Mouse (Mus musculus) limb, embryonic 10.5 days (tissue): ENCODE measurements around the gene Bmp8b. TPM values are rescaled to one million over a fixed set of nuclear protein-coding genes. Genes with fewer than 3 reads are reported as not detected.
"Not testable (repeated sequence)": the region's sequence is repeated elsewhere in the genome, so short reads cannot be mapped to it uniquely, and the experiment has no call there.

ENCODE experiments used
- DNase-seq: peaks from one replicate; pipeline ENCODE4 v3.0.0-alpha.2; 2017; ENCODE audit warnings: low spot score
- H3K27ac ChIP-seq: fragments of 300-500 bp; sonication (generic); 2 replicates; pipeline ENCODE4 v1.5.1; 2016; ENCODE audit warnings: mild to moderate bottlenecking
- H3K27me3 ChIP-seq: fragments of 300-500 bp; sonication (generic); 2 replicates; pipeline ENCODE4 v1.6.1; 2016; ENCODE audit warnings: low read depth, mild to moderate bottlenecking; ENCODE audit not compliant: poor library complexity, severe bottlenecking
- H3K36me3 ChIP-seq: fragments of 300-500 bp; sonication (generic); 2 replicates; pipeline ENCODE4 v1.6.1; 2016; ENCODE audit warnings: mild to moderate bottlenecking, moderate library complexity
- H3K4me1 ChIP-seq: fragments of 300-500 bp; sonication (generic); 2 replicates; pipeline ENCODE4 v1.6.1; 2016
- H3K4me3 ChIP-seq: fragments of 300-500 bp; sonication (generic); 2 replicates; pipeline ENCODE4 v1.5.1; 2016; ENCODE audit warnings: mild to moderate bottlenecking, moderate library complexity
- H3K9me3 ChIP-seq: fragments of 300-500 bp; sonication (generic); replicated peaks from 2 replicates; pipeline ENCODE4 v1.6.1; 2016; ENCODE audit warnings: mild to moderate bottlenecking
- WGBS: fragments of 180-500 bp; shearing (Covaris S2); methylation state at CpG from one replicate; pipeline ENCODE4 v1.1.7; 2016; 5-methylcytosine and 5-hydroxymethylcytosine counted together
- polyA plus RNA-seq: library from polyadenylated mRNA; unstranded; fragments of >200 nt; fragmentation: Nextera tagmentation; extraction: Ambion mirVana; gene quantifications from 2 replicates; pipeline ENCODE4 v1.2.1, GENCODE M21; 2016

The Bmp8b gene
- polyA plus RNA-seq, 1 experiment from 2014 or later, result 0.29 TPM

- Histone ChIP-seq H3K27ac (no peak overlapping the region), H3K36me3 (no peaks in the 10 kb centered on the region), H3K4me1 (no peaks in the 10 kb centered on the region), H3K4me3 (no peak overlapping the region), H3K27me3 (0 out of 2 replicates have a peak, but pooled peaks cover 4% of the 10 kb centered on the region), H3K9me3 (no peaks in the 10 kb centered on the region)
- no peak for DNase-seq
- WGBS, result 87% methylated on average over 4 of the region's 4 CpGs
Measured at GRCm38 (mm10) chr4:123086381-123086780, 18.6 kb upstream of the Bmp8b start.

- Histone ChIP-seq H3K27ac (no peak overlapping the region), H3K9me3 (no peaks in the 10 kb centered on the region), H3K4me3 (no peak overlapping the region), H3K27me3 (no peaks in the 10 kb centered on the region), H3K36me3 (no peaks in the 10 kb centered on the region), H3K4me1 (peaks cover 6% of the 10 kb centered on the region; the same call in 1 of the 2 replicates)
- no peak for DNase-seq
- 72% methylated on average over 5 of the region's 5 CpGs for WGBS
Measured at GRCm38 (mm10) chr4:123092621-123093020, 12.3 kb upstream of the Bmp8b start.

DNA sequence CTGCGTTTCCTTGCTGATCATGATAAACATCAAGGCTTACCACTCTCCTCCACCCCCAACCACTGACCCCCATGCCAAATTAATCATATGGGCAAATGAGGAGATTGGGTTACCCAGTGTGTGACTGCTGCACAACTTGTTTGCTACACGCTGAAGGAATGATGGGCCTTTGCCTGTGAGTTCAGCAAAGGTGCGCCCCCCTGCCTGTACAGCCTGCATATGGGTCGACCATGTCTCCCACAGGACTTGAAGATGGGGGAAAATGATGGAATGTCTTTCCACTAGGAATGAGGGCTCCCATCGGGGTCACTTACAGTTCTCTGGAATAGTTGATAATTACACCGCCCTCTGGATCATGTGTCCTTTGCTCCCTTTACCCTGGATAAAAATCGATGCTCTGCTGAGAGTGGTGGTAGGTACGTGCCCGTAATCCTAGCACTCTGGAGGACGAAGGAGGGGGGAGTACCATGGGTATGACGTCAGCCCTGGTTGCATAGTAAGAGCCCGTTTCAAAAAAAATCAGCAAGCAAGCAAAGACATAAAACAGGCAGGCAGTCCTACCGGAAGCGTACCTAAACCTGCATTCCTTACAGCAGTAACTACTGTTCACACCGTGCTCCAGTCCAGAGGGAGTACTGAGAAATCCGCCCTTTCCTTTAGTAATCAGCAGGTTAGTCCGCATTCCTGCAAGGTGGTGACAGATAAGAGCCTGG lies 11.7 kb upstream of the Bmp8b start:
- no peaks in the 10 kb centered on the region for H3K27me3 ChIP-seq
- H3K9me3 ChIP-seq, result no peaks in the 10 kb centered on the region
- no peak overlapping the region for H3K27ac ChIP-seq
- H3K36me3 ChIP-seq, result no peaks in the 10 kb centered on the region
- H3K4me3 ChIP-seq, result no peak overlapping the region
- peaks cover 6% of the 10 kb centered on the region; the same call in 1 of the 2 replicates for H3K4me1 ChIP-seq
- 66% methylated on average over 17 of the region's 17 CpGs for WGBS
- no peak for DNase-seq

DNA sequence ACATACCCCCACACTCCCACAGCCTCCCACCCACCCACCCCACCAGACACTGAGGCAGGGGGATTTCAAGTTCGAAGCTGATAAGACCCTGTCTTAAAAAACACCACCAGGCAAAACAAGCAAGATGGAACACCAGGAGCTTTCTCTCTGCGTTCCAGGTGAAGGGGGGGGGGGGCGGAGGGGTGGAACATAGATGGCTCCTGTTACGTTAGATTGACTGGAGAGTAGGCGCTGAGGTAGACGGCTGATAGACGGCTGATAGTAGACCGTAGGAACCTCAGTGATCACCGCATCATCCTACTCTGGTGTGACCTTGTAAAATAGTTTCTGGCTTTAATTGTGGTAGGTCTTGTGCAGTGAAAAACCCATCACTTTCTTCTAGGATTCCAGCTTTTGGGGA lies 11.1 kb upstream of the Bmp8b start:
- H3K9me3 ChIP-seq, result no peaks in the 10 kb centered on the region
- DNase-seq, result no peak
- H3K4me3 ChIP-seq, result no peak overlapping the region
- no peaks in the 10 kb centered on the region for H3K36me3 ChIP-seq
- 61% methylated on average over 9 of the region's 9 CpGs for WGBS
- no peaks in the 10 kb centered on the region for H3K27me3 ChIP-seq
- H3K27ac ChIP-seq, result no peak overlapping the region
- H3K4me1 ChIP-seq, result peaks cover 6% of the 10 kb centered on the region; the same call in 1 of the 2 replicates

DNA sequence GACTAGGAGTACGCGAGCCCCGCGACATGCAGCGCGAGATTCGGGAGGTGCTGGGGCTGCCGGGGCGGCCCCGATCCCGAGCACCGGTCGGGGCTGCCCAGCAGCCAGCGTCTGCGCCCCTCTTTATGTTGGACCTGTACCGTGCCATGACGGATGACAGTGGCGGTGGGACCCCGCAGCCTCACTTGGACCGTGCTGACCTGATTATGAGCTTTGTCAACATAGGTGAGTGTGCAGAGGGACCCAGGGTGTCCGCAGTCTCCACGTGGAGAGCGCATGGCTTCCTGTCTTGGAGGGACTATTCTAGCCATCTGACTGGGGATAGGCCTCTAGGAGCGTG lies 456 bp downstream of the Bmp8b start:
- H3K27ac ChIP-seq, result no peak overlapping the region
- peak overlapping the region; percentile 43 for H3K4me3 ChIP-seq
- peaks cover 10% of the 10 kb centered on the region for H3K4me1 ChIP-seq
- H3K9me3 ChIP-seq, result no peaks in the 10 kb centered on the region
- H3K27me3 ChIP-seq, result peaks cover 67% of the 10 kb centered on the region
- no peak for DNase-seq
- H3K36me3 ChIP-seq, result no peaks in the 10 kb centered on the region
- WGBS, result 22% methylated on average over 24 of the region's 24 CpGs

DNA sequence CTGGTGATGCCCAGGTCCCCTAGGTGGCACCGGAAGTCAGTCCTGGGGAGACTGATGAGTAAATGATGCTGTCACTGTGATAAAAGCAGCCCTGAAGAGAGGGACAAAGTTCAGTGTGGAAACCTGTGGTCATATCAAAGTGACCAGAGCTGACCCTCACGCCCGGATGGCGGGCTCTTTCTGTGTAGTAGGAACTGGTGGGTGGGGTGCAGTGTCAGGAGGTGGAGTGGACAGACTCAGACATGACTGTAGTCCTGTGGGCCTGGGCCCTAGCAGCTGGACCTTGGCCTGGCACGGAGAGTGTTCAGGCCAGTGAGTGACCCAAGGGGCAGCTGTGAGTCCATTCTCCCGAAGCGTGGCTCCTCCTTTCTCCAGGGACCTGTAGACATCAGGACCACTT lies 964 bp downstream of the Bmp8b start:
- DNase-seq, H3K9me3 ChIP-seq, H3K36me3 ChIP-seq, H3K27ac ChIP-seq, H3K4me3 ChIP-seq: not testable (repeated sequence)
- Histone ChIP-seq H3K4me1 (peaks cover 10% of the 10 kb centered on the region), H3K27me3 (peaks cover 67% of the 10 kb centered on the region)
- 76% methylated on average over 7 of the region's 7 CpGs for WGBS

DNA sequence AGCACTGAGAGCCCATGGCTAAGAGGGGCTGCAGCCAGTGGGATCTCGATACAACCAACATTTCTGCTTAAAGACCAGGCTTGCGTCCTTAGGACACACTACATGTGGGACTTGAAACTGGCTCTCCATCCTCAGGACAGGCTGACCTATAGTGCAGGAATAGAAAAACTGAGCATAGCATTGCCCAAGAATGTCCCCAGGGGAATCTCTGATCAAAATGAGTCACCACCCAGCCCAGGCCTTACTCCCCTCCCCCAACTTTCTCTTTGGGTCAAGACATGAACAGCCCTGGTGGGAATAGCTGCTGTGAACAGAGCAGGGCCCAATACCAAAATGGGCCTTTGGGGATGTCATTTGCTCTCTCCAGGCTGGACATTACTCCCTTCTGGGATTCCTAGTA lies 1.9 kb downstream of the Bmp8b start:
- Histone ChIP-seq H3K9me3 (no peaks in the 10 kb centered on the region), H3K4me1 (peaks cover 10% of the 10 kb centered on the region), H3K4me3 (no peak overlapping the region), H3K27ac (no peak overlapping the region), H3K27me3 (peaks cover 67% of the 10 kb centered on the region), H3K36me3 (no peaks in the 10 kb centered on the region)
- DNase-seq, result no peak
- WGBS, result 84% methylated on average over 2 of the region's 2 CpGs

DNA sequence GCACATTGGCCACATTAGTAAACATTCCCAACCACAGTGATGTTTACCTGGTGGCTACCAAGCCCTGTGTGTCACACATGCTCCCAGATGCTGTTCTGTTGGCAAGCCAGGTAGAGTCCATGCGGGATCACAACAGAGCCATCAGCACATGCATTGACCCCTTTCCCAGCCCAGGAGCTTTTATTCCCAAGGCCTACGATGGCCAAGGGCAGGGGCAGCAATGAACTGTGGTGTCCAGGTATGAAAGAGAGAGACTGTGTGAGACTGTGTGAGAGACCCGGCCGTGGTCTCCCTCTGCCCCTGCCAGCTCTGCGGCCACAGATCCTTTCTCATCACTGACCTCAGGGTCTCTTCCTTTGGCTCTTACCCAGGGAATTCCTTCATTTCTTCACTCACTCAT lies 3.1 kb downstream of the Bmp8b start:
- Histone ChIP-seq H3K4me1 (peaks cover 10% of the 10 kb centered on the region), H3K4me3 (no peak overlapping the region), H3K27ac (no peak overlapping the region), H3K36me3 (no peaks in the 10 kb centered on the region), H3K9me3 (no peaks in the 10 kb centered on the region), H3K27me3 (peaks cover 62% of the 10 kb centered on the region)
- DNase-seq, result no peak
- 86% methylated on average over 5 of the region's 5 CpGs for WGBS

DNA sequence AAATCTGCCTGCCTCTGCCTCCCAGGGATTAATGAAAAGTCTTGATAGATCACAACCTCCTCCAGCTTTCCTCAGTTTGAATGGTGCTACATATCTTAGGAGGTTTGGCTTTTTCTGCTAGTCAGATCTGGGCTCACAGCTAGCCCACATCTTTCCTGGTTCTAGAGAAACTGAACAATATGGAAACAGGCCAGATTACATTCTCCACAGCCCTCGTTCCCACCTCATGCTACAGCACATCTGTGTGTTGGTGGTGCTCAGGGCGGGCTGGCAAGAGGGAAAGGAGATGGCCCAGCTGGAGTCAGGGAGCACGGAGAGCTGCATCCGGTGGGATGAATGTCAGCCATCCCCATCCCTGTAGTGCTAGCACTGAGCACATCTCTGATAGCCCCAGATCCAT lies 5.8 kb downstream of the Bmp8b start:
- no peak for DNase-seq
- no peak overlapping the region for H3K27ac ChIP-seq
- 0 out of 2 replicates have a peak, but pooled peaks cover under 1% of the 10 kb centered on the region for H3K4me1 ChIP-seq
- 92% methylated on average over 4 of the region's 4 CpGs for WGBS
- no peaks in the 10 kb centered on the region for H3K36me3 ChIP-seq
- H3K4me3 ChIP-seq, result no peak overlapping the region
- peaks cover 53% of the 10 kb centered on the region for H3K27me3 ChIP-seq
- no peaks in the 10 kb centered on the region for H3K9me3 ChIP-seq

DNA sequence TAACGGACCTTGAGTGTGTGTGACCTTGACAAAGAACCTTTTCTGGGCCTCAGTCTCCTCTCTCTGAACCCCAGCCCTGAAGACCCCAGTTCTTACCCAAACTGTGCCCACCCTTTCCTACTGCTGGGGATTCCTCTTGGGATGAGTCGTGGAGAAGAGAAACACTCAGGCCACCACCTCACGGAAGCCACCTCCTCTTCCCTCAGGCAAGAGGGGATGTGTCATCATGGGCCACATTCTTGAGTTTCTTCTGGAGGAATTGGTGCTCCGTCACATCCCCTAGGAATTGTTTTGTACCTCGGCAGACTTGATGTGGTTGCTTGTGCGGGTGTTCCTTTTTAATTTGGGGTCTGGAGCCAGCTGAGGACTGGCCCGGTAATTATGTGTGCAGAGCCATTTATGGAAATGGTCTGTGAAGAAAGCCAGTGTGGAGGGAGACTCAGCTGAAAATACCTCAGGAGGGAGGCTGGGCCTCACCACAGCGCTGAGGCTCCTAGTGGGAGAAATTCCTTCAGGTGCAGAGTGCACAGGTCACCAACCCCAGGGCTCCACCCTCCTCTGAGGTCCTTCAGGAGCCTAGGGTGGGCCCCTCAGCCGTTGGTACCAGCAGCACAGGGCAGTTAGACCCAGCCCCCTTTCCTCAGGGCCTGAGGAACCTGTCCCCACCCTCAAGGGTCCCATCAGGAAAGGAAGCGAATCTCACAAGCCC lies 6.5 kb downstream of the Bmp8b start:
- WGBS, result 86% methylated on average over 10 of the region's 10 CpGs
- H3K4me1 ChIP-seq, H3K27ac ChIP-seq, H3K4me3 ChIP-seq, DNase-seq, H3K9me3 ChIP-seq, H3K36me3 ChIP-seq: not testable (repeated sequence)
- H3K27me3 ChIP-seq, result peaks cover 52% of the 10 kb centered on the region

DNA sequence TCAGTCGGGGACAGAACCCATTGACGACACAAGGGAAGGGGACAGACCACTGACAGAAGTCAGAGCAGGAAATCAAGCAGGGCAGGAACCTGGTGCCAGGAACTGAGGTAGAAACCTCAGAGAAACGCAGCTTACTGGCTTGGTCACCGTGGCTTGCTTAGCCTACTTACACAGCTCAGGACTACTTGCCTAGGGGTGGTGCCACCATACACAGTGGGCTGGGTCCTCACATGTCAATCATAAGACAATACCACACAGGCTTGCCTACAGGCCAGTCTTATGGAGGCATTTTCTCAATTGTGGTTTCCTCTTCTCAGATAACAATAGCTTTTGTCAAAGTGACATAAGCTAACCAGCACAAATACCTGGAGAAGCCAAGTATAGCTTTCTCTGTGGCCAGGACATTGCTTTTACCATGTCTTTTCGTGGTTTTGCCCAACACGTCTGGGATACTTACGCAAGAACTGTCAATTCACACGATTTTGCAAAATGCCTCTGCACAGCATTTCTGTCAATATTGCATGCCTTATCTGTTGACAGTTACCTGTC lies 7.3 kb downstream of the Bmp8b start:
- Histone ChIP-seq H3K27me3 (peaks cover 50% of the 10 kb centered on the region), H3K27ac (no peak overlapping the region), H3K9me3 (no peaks in the 10 kb centered on the region), H3K4me1 (peaks cover 5% of the 10 kb centered on the region), H3K36me3 (no peaks in the 10 kb centered on the region), H3K4me3 (no peak overlapping the region)
- DNase-seq, result no peak
- 83% methylated on average over 8 of the region's 8 CpGs for WGBS

GRCm38 (mm10) chr4:123114651-123115050 lies 9.7 kb downstream of the Bmp8b start:
- H3K4me1 ChIP-seq, H3K27ac ChIP-seq, H3K36me3 ChIP-seq, DNase-seq, H3K9me3 ChIP-seq, H3K4me3 ChIP-seq: not testable (repeated sequence)
- WGBS, result 91% methylated on average over 4 of the region's 4 CpGs
- H3K27me3 ChIP-seq, result peaks cover 40% of the 10 kb centered on the region

GRCm38 (mm10) chr4:123116011-123116410 lies 11.0 kb downstream of the Bmp8b start, which contains the start of gene Oxct2b:
Oxct2b (plus strand) TSS chr4:123116266.
- peak; percentile 63 for DNase-seq

More at GRCm38 (mm10) chr4:123116011-123116410, 11.0 kb downstream of the Bmp8b start, which contains the start of gene Oxct2b:
- no peaks in the 10 kb centered on the region for H3K36me3 ChIP-seq
- peak within 1 kb of the TSS; percentile 44 for H3K4me3 ChIP-seq
- H3K4me1 ChIP-seq, result peaks cover 5% of the 10 kb centered on the region
- 6% methylated on average over 22 of the region's 22 CpGs for WGBS
- peak within 1 kb of the TSS; percentile 44; the same call in 1 of the 2 replicates for H3K27ac ChIP-seq
- H3K27me3 ChIP-seq, result peaks cover 40% of the 10 kb centered on the region
- no peaks in the 10 kb centered on the region for H3K9me3 ChIP-seq
